Mouse (Mus musculus): Measurements from ENCODE around the gene Pklr.

DNA sequence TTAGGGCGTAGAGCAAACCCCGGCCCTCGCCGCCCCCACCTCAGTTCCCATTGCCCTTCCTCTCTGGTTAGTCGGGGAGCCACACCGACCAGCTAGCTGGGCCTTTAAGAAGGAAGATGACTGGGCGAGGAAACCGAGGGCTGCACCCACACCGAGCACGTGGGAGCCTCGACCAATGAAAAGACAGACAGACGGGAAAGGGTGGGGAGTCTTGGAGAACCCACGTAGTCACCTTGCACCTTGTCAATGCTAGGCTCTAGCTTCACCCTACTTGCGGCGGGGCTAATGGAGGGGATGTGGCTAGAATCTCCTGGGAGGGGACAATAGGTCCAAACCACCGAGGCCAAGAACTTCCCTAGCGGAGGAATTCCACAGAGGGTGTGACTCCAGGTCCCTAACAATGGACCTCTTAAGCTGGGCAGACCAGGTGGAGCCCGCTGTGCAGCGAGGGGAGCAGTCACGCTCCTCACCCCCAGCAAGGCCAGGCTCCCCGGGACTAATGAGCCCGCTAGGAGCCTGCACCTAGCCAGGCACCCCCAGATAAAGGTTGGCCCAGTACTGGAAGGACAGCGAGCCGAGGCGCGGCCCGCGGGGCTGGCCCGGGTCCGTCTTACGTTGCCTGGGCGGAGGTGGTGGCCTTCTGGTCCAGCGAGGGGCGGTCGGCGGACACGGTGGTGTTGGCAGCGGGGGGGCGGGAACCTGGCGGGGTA is 45.9 kb upstream of the Pklr start:
- TF ChIP-seq CTCF (IDR thresholded peaks at IDR 0.05; ENCODE audit: insufficient read depth, low read length), result no peak
- peak; percentile 72; the same call in 1 of the 2 replicates for TF ChIP-seq POLR2A (IDR thresholded peaks at IDR 0.05; ENCODE audit: borderline replicate concordance, extremely low read depth, low read depth, low read length)
